Mouse (Mus musculus): ENCODE measurements around the gene Spert. TPM values are rescaled to one million over a fixed set of nuclear protein-coding genes. Genes with fewer than 3 reads are reported as not detected.

The Spert gene
- total and polyA plus RNA-seq, 3 experiments, result not detected

DNA sequence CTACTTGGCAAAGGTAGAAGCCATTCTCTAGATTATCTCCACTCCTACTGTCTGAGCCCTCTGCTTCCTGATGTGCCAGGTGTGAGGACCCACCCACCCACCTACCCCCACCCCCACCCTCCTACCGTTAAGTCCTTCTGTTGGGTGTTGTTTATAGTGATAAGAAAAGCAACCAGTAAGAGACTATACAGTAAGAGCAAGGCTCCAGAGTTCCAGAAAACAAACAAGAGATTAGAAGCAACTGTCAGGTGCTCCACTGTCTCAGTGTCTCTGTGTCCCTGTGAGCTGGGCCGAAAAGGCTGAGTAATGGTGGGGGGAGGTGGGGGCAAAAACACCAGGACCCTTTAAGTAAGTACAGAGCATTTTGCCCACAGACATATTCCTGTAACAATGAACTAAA lies 53.7 kb downstream of the Spert start:
- no peaks in the 10 kb centered on the region for H3K4me1 ChIP-seq (ENCODE audit: control insufficient read depth in 1 of 2, insufficient read depth in 2 of 2)
- in situ Hi-C loops (cut with MboI; ENCODE audit: low pct_ligation_motif_present, low pct_unique_long_range_greater_than_20kb, low sequenced_read_pairs), result no loop called here
- DNase-seq (ENCODE audit: extremely low read depth), result no peak
- dilution Hi-C loops (cut with MboI; ENCODE audit: extremely low pct_ligation_motif_present, extremely low pct_unique_long_range_greater_than_20kb, low sequenced_read_pairs), result no loop called here
- H3K79me2 ChIP-seq (replicated peaks; ENCODE audit: control insufficient read depth, extremely low read depth, insufficient read depth, poor library complexity, severe bottlenecking), result no peaks in the 10 kb centered on the region
- H3K27ac ChIP-seq (ENCODE audit: insufficient read depth, low read depth), result no peak overlapping the region
- no peaks in the 10 kb centered on the region for H3K9me3 ChIP-seq (replicated peaks; ENCODE audit: low read length)
- no peak overlapping the region for H3K4me2 ChIP-seq (ENCODE audit: insufficient read depth, low read depth, poor library complexity, severe bottlenecking)
- H3K9ac ChIP-seq (ENCODE audit: insufficient read depth, low read depth), result no peak overlapping the region
- H3K4me3 ChIP-seq (replicated peaks in 1 of 3; ENCODE audit: low read depth in 2 of 3, low read length in 2 of 3, poor library complexity in 1 of 3), result no peak overlapping the region
- H3K27me3 ChIP-seq (replicated peaks), result no peaks in the 10 kb centered on the region
- H3K36me3 ChIP-seq (replicated peaks in 1 of 2; ENCODE audit: control insufficient read depth in 1 of 2, insufficient read depth in 1 of 2, low read length in 1 of 2), result no peaks in the 10 kb centered on the region
- no peak for TF ChIP-seq ZC3H11A (IDR thresholded peaks at IDR 0.05; ENCODE audit: low read depth, low read length)
- TF ChIP-seq TCF12 (IDR thresholded peaks at IDR 0.05; ENCODE audit: low read depth, low read length), result no peak
- no peak for TF ChIP-seq MEF2A (IDR thresholded peaks at IDR 0.05; ENCODE audit: borderline replicate concordance, low read depth, low read length)
- TF ChIP-seq ZMIZ1 (IDR thresholded peaks at IDR 0.05; ENCODE audit: low read depth, low read length), result no peak
- TF ChIP-seq POLR2AphosphoS2 (IDR thresholded peaks at IDR 0.05; ENCODE audit: low read depth, low read length), result no peak
- TF ChIP-seq MAZ (IDR thresholded peaks at IDR 0.05; ENCODE audit: low read depth, low read length), result no peak
- no peak for TF ChIP-seq CHD2 (IDR thresholded peaks at IDR 0.05; ENCODE audit: low read length)
- TF ChIP-seq USF2 (conservative IDR thresholded peaks at IDR 0.05; ENCODE audit: low read depth, low read length), result no peak
- no peak for TF ChIP-seq ZKSCAN1 (IDR thresholded peaks at IDR 0.05; ENCODE audit: borderline replicate concordance, low read depth, low read length)
- TF ChIP-seq MYC (IDR thresholded peaks at IDR 0.05; ENCODE audit: low read depth, low read length), result no peak
- no peak for TF ChIP-seq IRF4 (IDR thresholded peaks at IDR 0.05; ENCODE audit: low read depth, low read length)
- TF ChIP-seq MXI1 (IDR thresholded peaks at IDR 0.05; ENCODE audit: low read depth, low read length), result no peak
- TF ChIP-seq POLR2A (IDR thresholded peaks at IDR 0.05; ENCODE audit: low read depth, low read length), result no peak
- no peak for TF ChIP-seq PAX5 (IDR thresholded peaks at IDR 0.05; ENCODE audit: low read length)
- TF ChIP-seq NRF1 (IDR thresholded peaks at IDR 0.05; ENCODE audit: low read depth, low read length), result no peak
- TF ChIP-seq ZNF384 (IDR thresholded peaks at IDR 0.05; ENCODE audit: low read depth, low read length), result no peak
- no peak for TF ChIP-seq JUND (conservative IDR thresholded peaks at IDR 0.05; ENCODE audit: low read depth, low read length)
- no peak for TF ChIP-seq TBP (conservative IDR thresholded peaks at IDR 0.05; ENCODE audit: low read depth, low read length)
- no peak for TF ChIP-seq NELFE (IDR thresholded peaks at IDR 0.05; ENCODE audit: low read depth, low read length)
- TF ChIP-seq EP300 (IDR thresholded peaks at IDR 0.05; ENCODE audit: low read length), result no peak

Other genes with a start within 250 kb of the Spert start
- gene Siah3, start 137.1 kb downstream of the Spert start, total RNA-seq (2012; rRNA removed), result not detected in 2 replicates
- not detected in 2 replicates for gene Siah3, start 137.1 kb downstream of the Spert start, total RNA-seq (2014; rRNA removed)
- not detected in 2 replicates for gene Siah3, start 137.1 kb downstream of the Spert start, polyA plus RNA-seq (2012; ENCODE audit: insufficient read length, low read depth)
- gene Erich6b, start 49.1 kb upstream of the Spert start, total RNA-seq (2012; rRNA removed), result not detected in 2 replicates
- gene Erich6b, start 49.1 kb upstream of the Spert start, total RNA-seq (2014; rRNA removed), result not detected in 2 replicates
- gene Erich6b, start 49.1 kb upstream of the Spert start, polyA plus RNA-seq (2012; ENCODE audit: insufficient read length, low read depth), result not detected in 2 replicates
- 15.3 and 16.3 TPM in 2 replicates for gene Cog3, start 161.4 kb upstream of the Spert start, total RNA-seq (2012; rRNA removed)
- 21.0 and 21.4 TPM in 2 replicates for gene Cog3, start 161.4 kb upstream of the Spert start, total RNA-seq (2014; rRNA removed)
- 11.8 and 13.6 TPM in 2 replicates for gene Cog3, start 161.4 kb upstream of the Spert start, polyA plus RNA-seq (2012; ENCODE audit: insufficient read length, low read depth)
- gene Slc25a30, start 193.9 kb upstream of the Spert start, total RNA-seq (2012; rRNA removed), result 10.7 and 18.2 TPM in 2 replicates
- gene Slc25a30, start 193.9 kb upstream of the Spert start, total RNA-seq (2014; rRNA removed), result 15.5 and 17.0 TPM in 2 replicates
- 8.3 and 9.6 TPM in 2 replicates for gene Slc25a30, start 193.9 kb upstream of the Spert start, polyA plus RNA-seq (2012; ENCODE audit: insufficient read length, low read depth)